12 mouse cellular contexts compared by ENCODE assay signal in the genomic region with DNA sequence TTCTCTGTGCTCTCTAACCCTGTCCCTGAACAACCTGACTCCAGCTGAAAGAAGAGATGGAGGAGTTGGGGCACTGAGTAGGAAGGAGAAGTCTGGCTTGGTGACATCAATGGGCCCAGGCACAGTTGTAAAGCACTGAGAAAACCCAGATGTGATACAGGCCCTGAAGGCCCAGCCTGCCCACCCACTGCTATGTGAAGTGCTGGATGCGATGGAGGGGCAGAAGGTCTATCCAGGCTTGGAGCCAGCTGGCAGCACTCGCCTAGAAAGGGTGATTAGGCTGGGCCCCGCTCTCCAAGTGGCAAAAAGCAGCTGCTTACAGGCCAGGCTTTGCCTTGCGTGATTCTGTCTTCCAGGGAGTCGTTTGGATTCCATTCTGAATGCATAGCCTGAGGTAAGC. TPM values are rescaled to one million over a fixed set of nuclear protein-coding genes. Genes with fewer than 3 reads are reported as not detected.
DNase-seq lines count a peak whose midpoint lies in the region; ATAC-seq and TF ChIP-seq lines count a peak whose summit lies in the region.
"Had no signal": no experiment of that assay in that cellular context is flagged by ENCODE, and none has a peak within 500 bp of the region (broad histone marks: within the 10 kb centered on the region; RNA-seq: fewer than 3 reads in every experiment).

No protein-coding gene starts in this region.

- ATAC-seq in lung, embryonic 14.5 days (ENCODE audit: insufficient read depth), result peak; percentile 82
- ATAC-seq: activated CD4-positive, CD25-positive, alpha-beta regulatory T cell, adult 4 months had no signal

- 54% methylated on average over 5 of the region's 5 CpGs for WGBS in lung, embryonic 14.5 days

- H3K4me1 ChIP-seq in lung, embryonic 14.5 days (ENCODE audit: insufficient read depth), result no peaks in the 10 kb centered on the region
- H3K4me1 ChIP-seq: heart, embryonic 12.5 days; megakaryocyte, embryonic 14.5 days had no signal

- H3K36me3 ChIP-seq in lung, embryonic 14.5 days (ENCODE audit: insufficient read depth), result no peaks in the 10 kb centered on the region
- H3K36me3 ChIP-seq: heart, embryonic 12.5 days had no signal

- H3K27ac ChIP-seq in lung, embryonic 14.5 days (ENCODE audit: low read depth), result no peak overlapping the region

- peak; percentile 6 for DNase-seq in adrenal gland, postnatal 14 days
- DNase-seq in adrenal gland, postnatal 4 days (ENCODE audit: low spot score in 2 of 2), result no peak
- peak; percentile 67 for DNase-seq in heart, postnatal 4 days
- no peak for DNase-seq in heart, adult 9 months (ENCODE audit: low spot score in 2 of 2)
- DNase-seq in lung, embryonic 14.5 days, result peak; percentile 79
- no peak for DNase-seq in lung, adult 18-20 months
- peak; percentile 24 for DNase-seq in NIH3T3 (ENCODE audit: low read depth)
- no peak for DNase-seq in thymus, postnatal 4 days
- DNase-seq: right cerebral cortex, postnatal 25 days had no signal

- no peaks in the 10 kb centered on the region for H3K27me3 ChIP-seq in lung, embryonic 14.5 days (ENCODE audit: insufficient read depth, low read length)
- H3K27me3 ChIP-seq: heart, embryonic 12.5 days had no signal

- H3K4me3 ChIP-seq in lung, embryonic 14.5 days (ENCODE audit: low read depth, low read length), result no peak overlapping the region
- H3K4me3 ChIP-seq: heart, embryonic 12.5 days; megakaryocyte, embryonic 14.5 days had no signal

- no peaks in the 10 kb centered on the region for H3K9me3 ChIP-seq in lung, embryonic 14.5 days (ENCODE audit: low read depth, low read length)
- H3K9me3 ChIP-seq: heart, embryonic 12.5 days; megakaryocyte, embryonic 14.5 days had no signal

- TF ChIP-seq CTCF in lung, embryonic 14.5 days (IDR thresholded peaks at IDR 0.05; ENCODE audit: low read depth), result no peak

- no peak overlapping the region for H3K9ac ChIP-seq in lung, embryonic 14.5 days
- H3K9ac ChIP-seq: heart, embryonic 12.5 days had no signal

- H3K4me2 ChIP-seq in lung, embryonic 14.5 days, result no peak overlapping the region
- H3K4me2 ChIP-seq: heart, embryonic 12.5 days had no signal

RNA-seq across cellular contexts. Expression of a gene that starts 44.4 kb away (rescaled TPM):
- total RNA-seq in adrenal gland, postnatal 14 days (2021), result 1.6 and 2.0 TPM in 2 replicates
- 1 to 10 TPM; 3.1 to 3.4 TPM for total RNA-seq in adrenal gland, postnatal 4 days (2021)
- 1 to 10 TPM; 2.2 TPM for total RNA-seq in heart, postnatal 4 days (2021)
- polyA plus RNA-seq in lung, embryonic 14.5 days (2014; fragmentation: Nextera tagmentation; extraction: Ambion mirVana), result 0.78 and 1.2 TPM in 2 replicates

RNA-seq across cellular contexts. Expression of a gene that starts 60.0 kb away (rescaled TPM):
- 26.7 and 33.0 TPM in 2 replicates for total RNA-seq in adrenal gland, postnatal 14 days (2021)
- total RNA-seq in adrenal gland, postnatal 4 days (2021), result 10 to 100 TPM; 49.7 to 62.0 TPM
- 10 to 100 TPM; 68.7 to 69.5 TPM for total RNA-seq in heart, postnatal 4 days (2021)
- polyA plus RNA-seq in lung, embryonic 14.5 days (2014; fragmentation: Nextera tagmentation; extraction: Ambion mirVana), result 210 and 227 TPM in 2 replicates

Comparison
In these comparisons a context has a peak if more than half of its experiments do, and no peak if none do; other contexts are left out.
1. DNase-seq: peak in adrenal gland, postnatal 14 days (single experiment), heart, postnatal 4 days (single experiment), lung, embryonic 14.5 days (single experiment) and NIH3T3 (single experiment); none in adrenal gland, postnatal 4 days (0 of 2), heart, adult 9 months (0 of 2), lung, adult 18-20 months (0 of 2) and thymus, postnatal 4 days (single experiment).